Mouse (Mus musculus) ovary, adult 18-20 months (tissue): ENCODE data around the gene Klk9.

Experiments used
- DNase-seq: peaks from one replicate; pipeline ENCODE4 v3.0.0; 2022; ENCODE audit warnings: low spot score, mixed read lengths

Klk9 gene

GRCm38 (mm10) chr7:43791591-43791990, at the start of gene Klk9:
TSS of gene Klk9 (plus strand) at chr7:43791891.
- no peak for DNase-seq

- DNase-seq: no peak
These were observed 43.9 kb upstream of the Klk9 start for GRCm38 (mm10) chr7:43747788-43748187.

GRCm38 (mm10) chr7:43752806-43753205, 38.9 kb upstream of the Klk9 start:
- no peak for DNase-seq

GRCm38 (mm10) chr7:43766484-43766883, 25.2 kb upstream of the Klk9 start:
- DNase-seq: no peak

GRCm38 (mm10) chr7:43768597-43768996, 23.1 kb upstream of the Klk9 start, which contains the start of gene Klk12:
TSS of gene Klk12 (plus strand) at chr7:43768897.
- no peak for DNase-seq

GRCm38 (mm10) chr7:43769636-43770035, 22.1 kb upstream of the Klk9 start:
- DNase-seq: no peak

- no peak for DNase-seq
These were observed 21.0 kb upstream of the Klk9 start for GRCm38 (mm10) chr7:43770701-43771100.

- DNase-seq: no peak
These were observed 19.8 kb upstream of the Klk9 start for GRCm38 (mm10) chr7:43771916-43772315.

- no peak for DNase-seq
These were observed 18.8 kb upstream of the Klk9 start for GRCm38 (mm10) chr7:43772901-43773300.

- DNase-seq: no peak
These were observed 17.3 kb upstream of the Klk9 start, which contains the start of gene Klk11 for GRCm38 (mm10) chr7:43774364-43774763. TSS of gene Klk11 (plus strand) at chr7:43774604.

- no peak for DNase-seq
These were observed 16.9 kb upstream of the Klk9 start for GRCm38 (mm10) chr7:43774802-43775201.

GRCm38 (mm10) chr7:43775311-43776057, 16.2 kb upstream of the Klk9 start:
- DNase-seq: no peak

- no peak for DNase-seq
These were observed 15.2 kb upstream of the Klk9 start for GRCm38 (mm10) chr7:43776506-43776905.

GRCm38 (mm10) chr7:43777423-43777822, 14.3 kb upstream of the Klk9 start:
- no peak for DNase-seq

- no peak for DNase-seq
These were observed 13.3 kb upstream of the Klk9 start for GRCm38 (mm10) chr7:43778176-43778970.

GRCm38 (mm10) chr7:43780241-43780640, 11.4 kb upstream of the Klk9 start:
- DNase-seq: no peak

- DNase-seq: no peak
These were observed 10.9 kb upstream of the Klk9 start, which contains the start of gene Klk10 for GRCm38 (mm10) chr7:43780746-43781145. TSS of gene Klk10 (plus strand) at chr7:43781035.

GRCm38 (mm10) chr7:43781541-43781940, 10.2 kb upstream of the Klk9 start:
- no peak for DNase-seq

- no peak for DNase-seq
These were observed 9.1 kb upstream of the Klk9 start for GRCm38 (mm10) chr7:43782275-43783265.

- DNase-seq: no peak
These were observed 6.4 kb upstream of the Klk9 start for GRCm38 (mm10) chr7:43785286-43785685.

GRCm38 (mm10) chr7:43788096-43788495, 3.6 kb upstream of the Klk9 start:
- no peak for DNase-seq

- no peak for DNase-seq
These were observed 2.4 kb upstream of the Klk9 start for GRCm38 (mm10) chr7:43789295-43789694.
